Mouse (Mus musculus): Measurements from ENCODE around the gene Mul1.

- no peak for TF ChIP-seq CTCF (IDR thresholded peaks at IDR 0.05; ENCODE audit: low read depth, low read length)
- TF ChIP-seq GATA1 (IDR thresholded peaks at IDR 0.05; ENCODE audit: borderline replicate concordance, low read length), result no peak
- TF ChIP-seq POLR2AphosphoS5 (IDR thresholded peaks at IDR 0.05; ENCODE audit: insufficient replicate concordance, low read depth, low read length), result no peak
- no peak for TF ChIP-seq TAL1 (conservative IDR thresholded peaks at IDR 0.05; ENCODE audit: low read depth, low read length)
Observed at GRCm38 (mm10) chr4:138431340-138431739, 3.1 kb upstream of the Mul1 start.

Data from G1E (cell line).